Mouse (Mus musculus): ENCODE data around the gene Aoah.

Aoah gene

GRCm38 (mm10) chr13:20936016-20936415 lies 142.1 kb downstream of the Aoah start:
- no peaks in the 10 kb centered on the region for H3K36me3 ChIP-seq (ENCODE audit: insufficient read depth, low read length)
- H3K4me1 ChIP-seq (replicated peaks; ENCODE audit: low read depth, low read length) = peaks cover 45% of the 10 kb centered on the region
- TF ChIP-seq NANOG (IDR thresholded peaks at IDR 0.05; ENCODE audit: borderline replicate concordance, low read length) (peak; percentile 58; the same call in 1 of the 2 replicates), POU5F1 (IDR thresholded peaks at IDR 0.05; ENCODE audit: borderline replicate concordance, low read length) (peak; percentile 79; the same call in 1 of the 2 replicates), CTCF (conservative IDR thresholded peaks at IDR 0.05; ENCODE audit: low read length) (no peak)
- H3K9me3 ChIP-seq (ENCODE audit: low read length) = no peaks in the 10 kb centered on the region
- H3K4me3 ChIP-seq (replicated peaks; ENCODE audit: low read length) = peak overlapping the region; percentile 39; the same call in 1 of the 2 replicates
- no peaks in the 10 kb centered on the region for H3K27me3 ChIP-seq (ENCODE audit: insufficient read depth, low read length)

GRCm38 (mm10) chr13:20937452-20937851 lies 143.5 kb downstream of the Aoah start:
- peaks cover 9% of the 10 kb centered on the region for H3K36me3 ChIP-seq (ENCODE audit: insufficient read depth, low read length)
- H3K27me3 ChIP-seq (ENCODE audit: insufficient read depth, low read length) = no peaks in the 10 kb centered on the region
- no peaks in the 10 kb centered on the region for H3K9me3 ChIP-seq (ENCODE audit: low read length)
- peaks cover 45% of the 10 kb centered on the region for H3K4me1 ChIP-seq (replicated peaks; ENCODE audit: low read depth, low read length)
- H3K4me3 ChIP-seq (replicated peaks; ENCODE audit: low read length) = peak overlapping the region; percentile 17
- TF ChIP-seq CTCF (conservative IDR thresholded peaks at IDR 0.05; ENCODE audit: low read length) (peak; percentile 100), POU5F1 (IDR thresholded peaks at IDR 0.05; ENCODE audit: borderline replicate concordance, low read length) (no peak), NANOG (IDR thresholded peaks at IDR 0.05; ENCODE audit: borderline replicate concordance, low read length) (no peak)

- Histone ChIP-seq H3K27me3 (ENCODE audit: insufficient read depth, low read length) (no peaks in the 10 kb centered on the region), H3K4me3 (replicated peaks; ENCODE audit: low read length) (peak overlapping the region; percentile 39), H3K36me3 (ENCODE audit: insufficient read depth, low read length) (peaks cover 18% of the 10 kb centered on the region), H3K9me3 (ENCODE audit: low read length) (no peaks in the 10 kb centered on the region), H3K4me1 (replicated peaks; ENCODE audit: low read depth, low read length) (peaks cover 45% of the 10 kb centered on the region)
- TF ChIP-seq NANOG (IDR thresholded peaks at IDR 0.05; ENCODE audit: borderline replicate concordance, low read length) = no peak
- no peak for TF ChIP-seq CTCF (conservative IDR thresholded peaks at IDR 0.05; ENCODE audit: low read length)
- TF ChIP-seq POU5F1 (IDR thresholded peaks at IDR 0.05; ENCODE audit: borderline replicate concordance, low read length) = no peak
These were observed 145.2 kb downstream of the Aoah start for GRCm38 (mm10) chr13:20939099-20939498.

GRCm38 (mm10) chr13:20940389-20940788 lies 146.5 kb downstream of the Aoah start:
- Histone ChIP-seq H3K36me3 (ENCODE audit: insufficient read depth, low read length) (peaks cover 18% of the 10 kb centered on the region), H3K9me3 (ENCODE audit: low read length) (no peaks in the 10 kb centered on the region), H3K27me3 (ENCODE audit: insufficient read depth, low read length) (no peaks in the 10 kb centered on the region), H3K4me3 (replicated peaks; ENCODE audit: low read length) (no peak overlapping the region), H3K4me1 (replicated peaks; ENCODE audit: low read depth, low read length) (peaks cover 45% of the 10 kb centered on the region)
- TF ChIP-seq CTCF (conservative IDR thresholded peaks at IDR 0.05; ENCODE audit: low read length) (peak; percentile 93), POU5F1 (IDR thresholded peaks at IDR 0.05; ENCODE audit: borderline replicate concordance, low read length) (no peak), NANOG (IDR thresholded peaks at IDR 0.05; ENCODE audit: borderline replicate concordance, low read length) (no peak)

- Histone ChIP-seq H3K4me1 (replicated peaks; ENCODE audit: low read depth, low read length) (peaks cover 36% of the 10 kb centered on the region), H3K4me3 (replicated peaks; ENCODE audit: low read length) (no peak overlapping the region), H3K36me3 (ENCODE audit: insufficient read depth, low read length) (peaks cover 18% of the 10 kb centered on the region), H3K9me3 (ENCODE audit: low read length) (no peaks in the 10 kb centered on the region), H3K27me3 (ENCODE audit: insufficient read depth, low read length) (no peaks in the 10 kb centered on the region)
- TF ChIP-seq CTCF (conservative IDR thresholded peaks at IDR 0.05; ENCODE audit: low read length) = no peak
- no peak for TF ChIP-seq NANOG (IDR thresholded peaks at IDR 0.05; ENCODE audit: borderline replicate concordance, low read length)
- TF ChIP-seq POU5F1 (IDR thresholded peaks at IDR 0.05; ENCODE audit: borderline replicate concordance, low read length) = no peak
These were observed 147.8 kb downstream of the Aoah start for GRCm38 (mm10) chr13:20941707-20942106.

GRCm38 (mm10) chr13:20963086-20963485 lies 169.2 kb downstream of the Aoah start:
- Histone ChIP-seq H3K27me3 (ENCODE audit: insufficient read depth, low read length) (no peaks in the 10 kb centered on the region), H3K9me3 (ENCODE audit: low read length) (no peaks in the 10 kb centered on the region), H3K4me1 (replicated peaks; ENCODE audit: low read depth, low read length) (0 out of 2 replicates have a peak, but pooled peaks cover 4% of the 10 kb centered on the region), H3K4me3 (replicated peaks; ENCODE audit: low read length) (no peak overlapping the region), H3K36me3 (ENCODE audit: insufficient read depth, low read length) (no peaks in the 10 kb centered on the region)
- no peak for TF ChIP-seq CTCF (conservative IDR thresholded peaks at IDR 0.05; ENCODE audit: low read length)
- TF ChIP-seq POU5F1 (IDR thresholded peaks at IDR 0.05; ENCODE audit: borderline replicate concordance, low read length) = no peak
- no peak for TF ChIP-seq NANOG (IDR thresholded peaks at IDR 0.05; ENCODE audit: borderline replicate concordance, low read length)

- Histone ChIP-seq H3K27me3 (ENCODE audit: insufficient read depth, low read length) (no peaks in the 10 kb centered on the region), H3K4me3 (replicated peaks; ENCODE audit: low read length) (no peak overlapping the region), H3K9me3 (ENCODE audit: low read length) (no peaks in the 10 kb centered on the region), H3K36me3 (ENCODE audit: insufficient read depth, low read length) (peaks cover 12% of the 10 kb centered on the region), H3K4me1 (replicated peaks; ENCODE audit: low read depth, low read length) (peaks cover 42% of the 10 kb centered on the region)
- TF ChIP-seq POU5F1 (IDR thresholded peaks at IDR 0.05; ENCODE audit: borderline replicate concordance, low read length) (no peak), CTCF (conservative IDR thresholded peaks at IDR 0.05; ENCODE audit: low read length) (no peak), NANOG (IDR thresholded peaks at IDR 0.05; ENCODE audit: borderline replicate concordance, low read length) (no peak)
These were observed 187.6 kb downstream of the Aoah start for GRCm38 (mm10) chr13:20981234-20982230.

GRCm38 (mm10) chr13:20985510-20985909 lies 191.6 kb downstream of the Aoah start:
- H3K4me1 ChIP-seq (replicated peaks; ENCODE audit: low read depth, low read length) = peaks cover 46% of the 10 kb centered on the region
- TF ChIP-seq NANOG (IDR thresholded peaks at IDR 0.05; ENCODE audit: borderline replicate concordance, low read length) = peak; percentile 74; the same call in 1 of the 2 replicates
- TF ChIP-seq POU5F1 (IDR thresholded peaks at IDR 0.05; ENCODE audit: borderline replicate concordance, low read length) = peak; percentile 61; the same call in 1 of the 2 replicates
- TF ChIP-seq CTCF (conservative IDR thresholded peaks at IDR 0.05; ENCODE audit: low read length) = no peak
- H3K4me3 ChIP-seq (replicated peaks; ENCODE audit: low read length) = no peak overlapping the region
- no peaks in the 10 kb centered on the region for H3K9me3 ChIP-seq (ENCODE audit: low read length)
- peaks cover 4% of the 10 kb centered on the region for H3K36me3 ChIP-seq (ENCODE audit: insufficient read depth, low read length)
- no peaks in the 10 kb centered on the region for H3K27me3 ChIP-seq (ENCODE audit: insufficient read depth, low read length)

Measured in E14TG2a.4 (cell line).